Mouse (Mus musculus): ENCODE results near the gene Slc12a4.

Gene Slc12a4

DNA sequence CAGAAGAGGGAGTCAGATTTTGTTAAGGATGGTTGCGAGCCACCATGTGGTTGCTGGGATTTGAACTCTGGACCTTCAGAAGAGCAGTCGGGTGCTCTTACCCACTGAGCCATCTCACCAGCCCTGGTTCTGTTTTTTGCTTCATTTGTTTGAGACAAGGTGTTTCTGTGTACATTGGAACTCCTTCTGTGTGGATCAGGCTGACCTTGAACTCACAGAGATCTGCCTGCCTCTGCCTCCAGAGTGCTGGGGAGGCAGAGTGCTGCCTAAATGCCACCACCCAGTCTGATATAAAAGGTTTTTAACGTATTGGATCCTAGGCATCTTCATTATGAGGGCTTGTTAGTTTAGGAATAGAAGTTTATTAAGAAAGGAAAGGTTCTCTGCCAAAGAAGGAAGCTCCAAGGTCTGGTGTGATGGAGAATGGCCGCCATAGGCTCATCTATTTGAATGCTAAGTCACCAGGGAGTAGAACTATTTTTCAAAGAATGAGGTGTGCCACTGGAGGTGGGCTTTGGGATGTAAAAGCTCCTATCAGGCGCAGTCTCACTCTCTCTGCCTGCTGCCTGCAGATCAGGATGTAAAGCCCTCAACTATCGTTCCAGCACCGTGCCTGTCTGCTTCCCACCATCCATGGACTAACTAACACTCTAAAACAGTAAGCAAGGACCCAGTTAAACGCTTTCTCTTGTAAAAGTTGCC, 5.3 kb upstream of the Slc12a4 start:
- no peak for DNase-seq (ENCODE audit: extremely low read depth, low read depth)

DNA sequence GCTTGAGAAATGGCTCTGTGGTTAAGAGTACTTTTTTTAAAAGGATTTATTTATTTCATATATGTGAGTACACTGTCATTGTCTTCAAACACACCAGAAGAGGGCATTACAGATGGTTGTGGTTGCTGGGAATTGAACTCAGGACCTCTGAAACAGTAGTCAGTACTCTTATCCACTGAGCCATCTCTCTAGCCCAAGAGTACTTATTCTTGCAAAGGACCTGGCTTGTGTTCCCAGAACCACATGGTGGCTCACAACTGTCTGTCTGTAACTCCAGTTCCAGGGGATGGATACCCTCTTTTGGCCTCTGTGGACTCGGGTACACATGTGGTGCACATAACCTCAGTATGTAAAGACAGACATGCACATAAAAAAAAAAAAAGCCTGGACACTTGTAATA, 3.5 kb upstream of the Slc12a4 start:
- no peak for DNase-seq (ENCODE audit: extremely low read depth, low read depth)

DNA sequence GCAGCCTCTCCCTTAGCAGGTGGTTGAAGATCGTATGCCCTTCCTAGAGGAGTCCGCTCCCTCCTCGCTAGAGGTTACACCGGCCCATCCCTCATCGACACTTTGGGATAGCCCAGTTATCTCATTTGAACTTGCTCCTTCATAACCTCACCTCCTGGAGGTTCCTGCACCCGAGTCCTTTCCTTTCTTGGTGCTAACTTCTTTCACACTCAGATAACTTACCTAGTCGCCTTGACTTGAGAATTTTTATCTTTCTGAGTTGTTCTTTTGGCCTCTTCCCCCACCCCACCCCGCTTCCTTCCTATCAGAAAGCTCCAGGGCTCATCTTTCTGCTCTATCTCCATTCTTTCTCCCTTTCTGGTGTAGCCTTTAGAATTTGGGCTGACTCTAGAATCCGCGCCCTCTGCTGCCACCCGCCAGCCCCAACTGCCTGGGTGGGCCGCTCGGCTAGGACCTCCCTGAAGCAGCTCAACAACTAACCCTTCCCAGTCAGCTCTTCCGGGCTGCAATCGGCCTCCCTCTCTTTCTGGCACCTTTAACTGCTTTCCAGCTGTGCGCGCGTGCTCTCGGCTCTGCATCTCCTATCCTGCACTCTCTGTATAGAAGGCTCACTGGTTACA, 905 bp upstream of the Slc12a4 start:
- DNase-seq (ENCODE audit: extremely low read depth, low read depth), result peak; percentile 78

- peak; percentile 42 for DNase-seq (ENCODE audit: extremely low read depth, low read depth)
Measured at GRCm38 (mm10) chr8:105965266-105965904, 512 bp downstream of the Slc12a4 start.

- no peak for DNase-seq (ENCODE audit: extremely low read depth, low read depth)
Measured at GRCm38 (mm10) chr8:105964506-105965265, 1.2 kb downstream of the Slc12a4 start.

- peak; percentile 31 for DNase-seq (ENCODE audit: extremely low read depth, low read depth)
Measured at GRCm38 (mm10) chr8:105961536-105961935, 4.4 kb downstream of the Slc12a4 start.

DNA sequence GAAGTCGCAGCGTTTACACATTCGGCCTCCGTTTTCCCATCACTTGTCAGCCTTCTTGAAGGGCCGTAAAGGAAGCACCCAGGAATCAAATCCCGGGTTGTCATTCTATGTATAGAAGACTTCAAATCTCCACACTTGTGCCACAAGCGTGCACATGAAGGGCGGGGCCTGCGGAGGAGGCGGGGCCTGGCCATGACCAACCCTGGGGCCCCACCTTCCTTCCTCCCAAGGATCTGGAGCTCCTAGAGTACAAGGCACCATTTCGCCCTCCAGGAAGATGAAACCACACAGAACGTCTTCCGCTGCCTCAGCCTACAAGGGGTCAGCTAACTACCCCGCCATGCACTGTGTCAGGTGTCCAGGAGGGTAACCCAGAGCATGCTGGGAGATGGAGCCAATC, 4.8 kb downstream of the Slc12a4 start:
- DNase-seq (ENCODE audit: extremely low read depth, low read depth), result no peak

DNA sequence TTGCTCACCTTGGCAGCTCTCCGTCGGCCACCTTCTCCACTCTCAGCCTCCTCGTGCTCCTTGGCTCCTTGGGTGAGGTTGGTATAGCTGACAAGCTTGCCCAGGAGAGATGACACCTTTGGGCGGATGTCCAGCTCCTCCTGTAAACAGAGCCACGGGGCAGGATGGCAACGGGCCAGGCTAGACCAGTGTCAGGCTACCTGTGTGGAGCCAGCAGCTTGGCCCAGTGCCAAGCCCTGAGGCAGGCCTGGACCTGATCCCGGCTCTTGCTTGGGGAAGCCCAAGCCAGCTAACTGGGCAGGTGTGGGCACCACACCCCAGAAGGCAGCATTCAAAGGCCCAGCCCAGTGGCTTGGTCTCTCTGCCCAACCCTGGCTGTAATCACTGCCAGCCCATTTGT, 6.5 kb downstream of the Slc12a4 start:
- no peak for DNase-seq (ENCODE audit: extremely low read depth, low read depth)

DNA sequence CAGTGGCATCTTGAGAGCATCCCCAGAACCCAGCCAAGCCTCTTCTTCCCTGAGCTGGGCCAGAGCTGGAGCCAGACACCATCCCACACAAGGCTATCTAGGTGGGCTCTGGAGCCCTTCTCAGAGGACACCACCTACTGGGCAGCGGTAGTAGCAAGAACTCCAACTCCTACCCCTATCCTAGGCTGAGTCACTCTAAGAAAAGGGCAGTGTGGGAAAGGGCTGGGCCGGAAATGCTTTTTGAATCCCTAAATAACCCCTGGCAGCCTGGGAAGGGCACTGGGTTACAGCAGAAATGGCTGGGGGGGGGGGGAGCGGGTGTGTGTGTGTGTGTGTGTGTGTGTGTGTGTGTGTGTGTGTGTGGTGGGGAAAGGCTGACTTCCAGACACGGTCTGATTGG, 8.1 kb downstream of the Slc12a4 start:
- DNase-seq (ENCODE audit: extremely low read depth, low read depth), result no peak

- no peak for DNase-seq (ENCODE audit: extremely low read depth, low read depth)
Measured at GRCm38 (mm10) chr8:105956556-105956955, 9.3 kb downstream of the Slc12a4 start.

DNA sequence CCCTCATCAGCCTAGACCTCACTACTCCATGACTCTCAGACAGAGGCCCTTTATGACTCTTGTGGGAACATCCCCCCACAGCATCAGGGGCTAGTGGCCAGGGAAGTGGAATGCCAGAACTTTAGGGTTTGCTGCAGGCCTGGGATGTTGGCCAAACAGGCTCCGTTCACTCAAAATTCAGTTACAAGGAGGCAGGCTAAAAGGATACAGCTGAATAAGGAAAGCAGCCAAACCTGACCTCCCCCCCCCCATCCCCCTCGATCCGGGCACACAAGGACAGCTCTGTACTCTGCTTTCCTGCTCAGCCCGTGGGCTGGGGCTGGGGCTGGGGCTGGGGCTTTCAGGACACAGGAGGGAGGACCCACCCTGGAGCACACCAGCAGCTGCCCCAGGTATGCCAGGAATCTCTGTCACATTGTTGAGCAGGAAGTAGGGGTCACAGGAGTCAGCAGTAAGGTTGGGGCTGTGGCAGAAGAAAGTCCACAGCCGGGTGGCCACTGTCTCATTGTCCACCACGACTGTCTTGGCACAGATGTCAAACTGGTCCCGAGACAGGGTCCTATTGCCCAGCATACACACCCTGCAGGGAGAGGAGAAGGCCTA, 14.7 kb downstream of the Slc12a4 start:
- DNase-seq (ENCODE audit: extremely low read depth, low read depth), result no peak

DNA sequence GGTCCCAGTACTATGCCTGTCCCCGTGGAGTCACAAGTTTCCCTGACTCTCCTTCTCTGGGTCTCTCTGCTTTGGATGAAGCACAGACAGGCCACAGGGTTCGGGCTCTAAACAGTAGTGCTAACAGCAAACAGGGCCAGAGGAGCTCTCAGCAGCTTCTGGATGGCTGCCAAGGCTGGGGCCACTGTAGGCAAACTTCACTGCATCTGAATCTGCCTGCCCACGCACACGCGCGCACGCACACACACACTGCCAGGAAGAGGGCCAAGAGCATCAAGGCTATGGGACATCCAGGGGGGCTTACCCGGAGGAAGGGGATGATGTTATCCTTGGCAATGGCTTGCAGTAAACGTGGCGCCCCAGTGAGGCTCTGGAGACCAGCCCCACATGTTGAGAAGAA, 16.5 kb downstream of the Slc12a4 start:
- no peak for DNase-seq (ENCODE audit: extremely low read depth, low read depth)

DNA sequence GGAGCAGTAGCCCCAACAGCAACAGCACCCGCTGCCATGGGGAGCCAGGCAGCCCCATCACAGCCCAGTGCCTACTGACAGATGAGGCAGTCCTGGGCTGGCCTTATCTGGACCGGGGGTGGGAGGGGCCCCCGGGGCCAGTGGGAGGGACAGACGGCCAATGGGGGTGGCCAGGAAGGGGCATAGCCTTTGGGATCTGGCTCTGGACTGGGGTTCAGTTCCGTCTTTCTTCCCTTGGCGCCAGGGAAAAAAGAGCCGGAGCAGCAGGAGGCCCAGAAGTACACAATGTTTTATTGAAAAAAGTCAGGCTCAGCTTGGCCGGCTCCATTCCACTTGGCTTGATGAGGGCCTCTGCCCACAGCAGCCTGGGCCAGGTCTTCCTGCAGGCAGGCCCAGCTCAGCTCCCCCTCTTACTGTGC, 22.6 kb downstream of the Slc12a4 start, which contains the start of gene Lcat:
TSS of gene Lcat (minus strand) at position 62 of the 419 bp plus-strand sequence.
- DNase-seq (ENCODE audit: extremely low read depth, low read depth), result no peak

DNA sequence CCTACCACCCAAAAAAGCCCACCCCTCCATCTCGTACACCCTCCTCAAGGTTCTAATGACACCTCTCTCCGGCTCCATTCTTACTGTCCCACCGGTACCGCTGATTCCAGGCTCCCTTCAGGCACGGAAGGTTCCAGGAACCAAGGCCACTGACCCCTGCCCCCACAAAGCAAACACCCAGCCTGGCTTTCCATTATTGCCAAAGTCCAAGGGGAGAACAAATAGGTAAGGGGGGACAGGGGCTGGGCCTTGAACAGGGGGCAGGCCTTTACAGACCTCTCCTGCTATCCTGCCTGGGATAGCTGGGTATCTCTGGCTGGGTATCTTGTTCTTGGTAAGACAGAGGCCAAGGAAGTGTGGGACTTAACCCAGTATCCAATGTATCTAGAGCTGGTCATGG, 23.4 kb downstream of the Slc12a4 start:
- DNase-seq (ENCODE audit: extremely low read depth, low read depth), result no peak

DNA sequence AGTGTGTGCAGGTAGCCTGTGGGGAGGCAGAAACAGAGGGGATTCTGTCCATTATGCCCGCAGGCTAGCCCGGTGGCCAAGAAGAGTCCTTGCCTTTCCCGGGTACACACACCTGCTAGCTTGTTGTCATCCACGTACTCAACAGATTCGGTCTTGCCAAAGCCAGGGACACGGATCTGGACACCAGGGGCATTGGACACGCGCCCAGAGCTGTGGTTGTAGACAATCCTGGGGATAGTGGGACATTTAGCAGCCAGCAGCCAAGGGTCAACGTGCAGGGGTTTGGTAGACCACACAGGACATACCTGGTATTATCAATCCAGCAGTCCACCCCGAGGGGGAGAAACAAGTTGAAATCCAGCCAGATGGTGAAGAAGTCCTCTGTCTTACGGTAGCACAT, 23.9 kb downstream of the Slc12a4 start:
- DNase-seq (ENCODE audit: extremely low read depth, low read depth), result no peak

DNA sequence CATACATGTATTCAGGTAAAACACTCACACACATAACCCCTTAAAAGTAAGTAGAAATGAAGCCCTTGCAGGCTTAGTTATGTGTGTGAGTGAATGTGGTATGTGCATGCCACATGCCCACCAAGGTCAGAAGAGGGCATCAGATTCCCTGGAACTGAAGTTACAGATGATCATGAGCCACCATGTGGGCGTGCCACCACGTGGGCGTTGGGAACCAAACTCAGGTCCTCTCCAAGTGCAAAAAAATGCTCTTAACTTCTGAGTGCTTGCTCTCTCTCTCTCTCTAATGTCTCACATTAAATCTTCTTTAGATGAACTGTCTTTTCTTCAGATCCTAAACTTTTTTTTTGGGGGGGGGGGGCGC, 27.6 kb downstream of the Slc12a4 start, which contains the start of gene Psmb10:
TSS of gene Psmb10 (minus strand) at position 139 of the 364 bp plus-strand sequence.
- DNase-seq (ENCODE audit: extremely low read depth, low read depth), result peak; percentile 39

GRCm38 (mm10) chr8:105937496-105938305, 28.2 kb downstream of the Slc12a4 start:
- DNase-seq (ENCODE audit: extremely low read depth, low read depth), result peak; percentile 36

GRCm38 (mm10) chr8:105936866-105937475, 28.9 kb downstream of the Slc12a4 start:
- DNase-seq (ENCODE audit: extremely low read depth, low read depth), result peak; percentile 90

GRCm38 (mm10) chr8:105935863-105936603, 29.9 kb downstream of the Slc12a4 start:
- DNase-seq (ENCODE audit: extremely low read depth, low read depth), result peak; percentile 39

All from MEL-GATA-1-ER (cell line).